Mouse (Mus musculus): Measurements from ENCODE around the gene Flrt1. TPM values are rescaled to one million over a fixed set of nuclear protein-coding genes. Genes with fewer than 3 reads are reported as not detected.
"Not testable (repeated sequence)": the region's sequence is repeated elsewhere in the genome, so short reads cannot be mapped to it uniquely, and the experiment has no call there.

The Flrt1 gene
- polyA plus RNA-seq, 1 experiment from 2014 or later, result 0.17 TPM

DNA sequence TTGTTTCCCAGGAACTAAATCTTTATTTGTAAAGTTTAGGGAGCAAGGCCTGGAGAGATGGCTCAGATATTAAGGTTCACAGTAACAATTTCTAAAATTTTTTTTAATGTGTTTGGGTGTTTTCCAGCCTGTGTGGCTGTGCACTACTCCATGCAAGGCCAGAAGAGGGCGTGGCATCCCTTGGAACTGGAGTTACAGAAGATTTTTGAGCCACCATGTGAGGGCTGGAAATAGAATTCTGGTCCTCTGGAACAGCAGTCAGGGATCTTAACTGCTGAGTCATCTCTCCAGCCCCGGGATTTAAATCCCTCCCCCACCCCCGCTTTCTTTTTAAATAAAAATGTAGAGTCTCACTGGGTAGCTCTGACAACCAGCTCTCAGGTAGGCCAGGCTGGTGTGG lies 50.4 kb downstream of the Flrt1 start:
- ATAC-seq (ENCODE audit: insufficient read depth), result no peak
- no peak overlapping the region for H3K9ac ChIP-seq
- H3K36me3 ChIP-seq (replicated peaks), result no peaks in the 10 kb centered on the region
- H3K4me1 ChIP-seq (replicated peaks), result peaks cover 36% of the 10 kb centered on the region
- 32% methylated on average over 3 of the region's 3 CpGs for WGBS (ENCODE audit: insufficient replicate concordance)
- H3K27ac ChIP-seq (replicated peaks), result no peak overlapping the region
- no peaks in the 10 kb centered on the region for H3K9me3 ChIP-seq (replicated peaks)
- no peak overlapping the region for H3K4me3 ChIP-seq (replicated peaks)
- H3K27me3 ChIP-seq, result no peaks in the 10 kb centered on the region
- H3K4me2 ChIP-seq, result no peak overlapping the region

DNA sequence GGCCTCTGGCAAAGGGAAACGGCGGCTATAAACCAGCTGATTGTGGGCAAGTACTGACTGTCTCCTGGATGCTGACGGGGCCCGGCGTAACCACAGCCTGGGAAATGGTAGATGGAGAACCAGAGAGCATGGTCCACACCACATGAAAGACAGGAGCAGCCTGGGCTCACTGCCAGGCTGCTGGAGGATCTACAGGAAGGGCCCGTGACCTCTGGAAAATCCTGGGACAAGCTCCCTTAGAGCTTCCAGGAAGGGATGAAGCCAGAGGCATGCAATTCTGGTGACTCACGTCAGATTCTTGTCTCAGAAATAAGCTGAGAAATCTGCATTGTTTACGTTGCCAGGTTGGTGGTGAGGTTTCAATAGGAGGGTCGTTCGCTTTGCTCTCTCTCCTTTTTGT lies 50.8 kb downstream of the Flrt1 start:
- H3K27ac ChIP-seq (replicated peaks), result no peak overlapping the region
- 62% methylated on average over 10 of the region's 10 CpGs for WGBS (ENCODE audit: insufficient replicate concordance)
- peaks cover 36% of the 10 kb centered on the region for H3K4me1 ChIP-seq (replicated peaks)
- H3K4me2 ChIP-seq, result no peak overlapping the region
- H3K9me3 ChIP-seq (replicated peaks), result no peaks in the 10 kb centered on the region
- no peak for ATAC-seq (ENCODE audit: insufficient read depth)
- H3K36me3 ChIP-seq (replicated peaks), result no peaks in the 10 kb centered on the region
- no peak overlapping the region for H3K9ac ChIP-seq
- no peaks in the 10 kb centered on the region for H3K27me3 ChIP-seq
- no peak overlapping the region for H3K4me3 ChIP-seq (replicated peaks)

DNA sequence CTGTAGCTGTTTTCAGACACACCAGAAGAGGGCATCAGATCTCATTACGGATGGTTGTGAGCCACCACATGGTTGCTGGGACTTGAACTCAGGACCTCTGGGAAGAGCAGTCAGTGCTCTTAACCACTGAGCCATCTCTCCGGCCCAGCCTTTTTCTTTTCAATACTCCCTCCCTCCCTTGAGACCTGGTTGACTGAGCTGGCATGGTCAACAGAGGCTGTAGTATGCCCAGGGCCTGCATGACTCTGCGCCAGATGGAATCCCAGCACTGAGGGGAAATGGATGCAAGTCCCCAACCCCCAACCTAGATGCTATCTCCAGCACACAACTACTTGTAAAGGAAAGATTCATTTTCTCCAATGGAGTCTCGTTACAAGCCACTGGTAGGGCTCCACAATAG lies 52.1 kb downstream of the Flrt1 start:
- H3K27me3 ChIP-seq; ATAC-seq (ENCODE audit: insufficient read depth); H3K9me3 ChIP-seq (replicated peaks); H3K4me2 ChIP-seq; H3K36me3 ChIP-seq (replicated peaks); H3K4me3 ChIP-seq (replicated peaks); H3K9ac ChIP-seq; H3K27ac ChIP-seq (replicated peaks): not testable (repeated sequence)
- H3K4me1 ChIP-seq (replicated peaks), result peaks cover 34% of the 10 kb centered on the region
- 69% methylated on average over 4 of the region's 4 CpGs for WGBS (ENCODE audit: insufficient replicate concordance)

DNA sequence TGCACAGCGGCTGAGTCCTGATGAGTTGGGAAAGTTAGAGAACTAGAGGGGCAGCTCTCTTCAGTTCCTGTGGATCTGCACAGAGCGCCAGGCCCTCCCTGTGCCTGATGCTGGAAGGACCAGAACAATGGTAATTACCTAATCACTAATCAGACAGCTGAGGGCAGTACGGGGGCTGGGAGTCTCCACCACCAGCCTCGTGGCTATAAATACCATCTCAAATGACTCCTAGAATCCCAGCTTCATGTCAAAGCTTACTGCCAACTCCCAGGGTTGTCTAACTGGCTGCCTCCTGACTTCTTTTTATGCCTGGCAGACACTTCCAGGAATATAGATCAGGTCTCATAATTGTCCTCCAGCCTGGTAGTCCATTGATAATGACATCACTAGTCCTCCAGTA lies 60.8 kb downstream of the Flrt1 start:
- WGBS (ENCODE audit: insufficient replicate concordance), result 49% methylated on average over 4 of the region's 4 CpGs
- Histone ChIP-seq H3K4me3 (replicated peaks) (no peak overlapping the region), H3K36me3 (replicated peaks) (no peaks in the 10 kb centered on the region), H3K4me2 (no peak overlapping the region), H3K27ac (replicated peaks) (no peak overlapping the region), H3K9me3 (replicated peaks) (no peaks in the 10 kb centered on the region), H3K27me3 (no peaks in the 10 kb centered on the region), H3K9ac (no peak overlapping the region), H3K4me1 (replicated peaks) (peaks cover 11% of the 10 kb centered on the region)
- no peak for ATAC-seq (ENCODE audit: insufficient read depth)

DNA sequence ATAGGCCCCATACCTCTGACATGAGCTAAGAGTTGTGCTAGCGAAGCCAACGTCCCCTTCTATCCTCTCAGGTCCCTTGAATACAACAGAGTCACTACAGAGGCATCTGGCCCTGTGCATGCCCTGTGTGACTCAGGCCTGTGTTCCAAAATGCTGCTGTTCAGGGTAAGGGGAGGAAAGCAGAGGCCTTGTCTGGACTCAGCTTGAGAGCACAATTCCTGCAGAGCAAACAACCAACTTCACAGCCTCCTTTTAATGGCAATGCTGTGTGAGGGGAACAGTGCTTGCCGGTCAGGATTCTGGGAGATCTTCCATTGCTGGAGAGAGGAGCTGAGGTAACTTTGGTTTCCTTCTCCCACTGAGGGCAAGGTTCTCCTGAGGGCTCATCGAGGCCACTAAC lies 61.2 kb downstream of the Flrt1 start:
- WGBS (ENCODE audit: insufficient replicate concordance), result 63% methylated on average over 4 of the region's 4 CpGs
- no peak overlapping the region for H3K9ac ChIP-seq

More for the DNA sequence above, 61.2 kb downstream of the Flrt1 start:
- Histone ChIP-seq H3K4me1 (replicated peaks) (peaks cover 11% of the 10 kb centered on the region), H3K4me3 (replicated peaks) (no peak overlapping the region), H3K9me3 (replicated peaks) (no peaks in the 10 kb centered on the region), H3K27me3 (no peaks in the 10 kb centered on the region), H3K36me3 (replicated peaks) (no peaks in the 10 kb centered on the region), H3K4me2 (no peak overlapping the region), H3K27ac (replicated peaks) (no peak overlapping the region)
- ATAC-seq (ENCODE audit: insufficient read depth), result no peak

Other genes with a start within 250 kb of the Flrt1 start
- gene Ccdc88b, start 247.5 kb downstream of the Flrt1 start, polyA plus RNA-seq (2015; fragmentation: Nextera tagmentation; extraction: Ambion mirVana), result 2.5 and 2.8 TPM in 2 replicates
- 59.7 and 67.9 TPM in 2 replicates for gene Trmt112, start 196.0 kb downstream of the Flrt1 start, polyA plus RNA-seq (2015; fragmentation: Nextera tagmentation; extraction: Ambion mirVana)
- 144 and 151 TPM in 2 replicates for gene Prdx5, start 195.6 kb downstream of the Flrt1 start, polyA plus RNA-seq (2015; fragmentation: Nextera tagmentation; extraction: Ambion mirVana)
- gene Esrra, start 183.9 kb downstream of the Flrt1 start, polyA plus RNA-seq (2015; fragmentation: Nextera tagmentation; extraction: Ambion mirVana), result 3.8 and 4.9 TPM in 2 replicates
- gene Catsperz, start 180.3 kb downstream of the Flrt1 start, polyA plus RNA-seq (2015; fragmentation: Nextera tagmentation; extraction: Ambion mirVana), result 0.24 and 0.59 TPM in 2 replicates
- gene Kcnk4, start 171.2 kb downstream of the Flrt1 start, polyA plus RNA-seq (2015; fragmentation: Nextera tagmentation; extraction: Ambion mirVana), result 0.08 TPM in 1 of 2 replicates, not detected in the other
- 25.5 and 26.1 TPM in 2 replicates for gene Bad, start 163.9 kb downstream of the Flrt1 start, polyA plus RNA-seq (2015; fragmentation: Nextera tagmentation; extraction: Ambion mirVana)
- 7.4 TPM in 2 replicates for gene Gpr137, start 163.2 kb downstream of the Flrt1 start, polyA plus RNA-seq (2015; fragmentation: Nextera tagmentation; extraction: Ambion mirVana)
- 51.4 and 55.8 TPM in 2 replicates for gene Ppp1r14b, start 130.8 kb downstream of the Flrt1 start, polyA plus RNA-seq (2015; fragmentation: Nextera tagmentation; extraction: Ambion mirVana)
- 5.9 and 6.8 TPM in 2 replicates for gene Plcb3, start 129.3 kb downstream of the Flrt1 start, polyA plus RNA-seq (2015; fragmentation: Nextera tagmentation; extraction: Ambion mirVana)
- 88.3 and 101 TPM in 2 replicates for gene Fkbp2, start 125.2 kb downstream of the Flrt1 start, polyA plus RNA-seq (2015; fragmentation: Nextera tagmentation; extraction: Ambion mirVana)
- gene Vegfb, start 118.1 kb downstream of the Flrt1 start, polyA plus RNA-seq (2015; fragmentation: Nextera tagmentation; extraction: Ambion mirVana), result 15.5 and 15.6 TPM in 2 replicates
- 10.2 and 10.9 TPM in 2 replicates for gene Dnajc4, start 113.2 kb downstream of the Flrt1 start, polyA plus RNA-seq (2015; fragmentation: Nextera tagmentation; extraction: Ambion mirVana)
- 9.5 and 10.4 TPM in 2 replicates for gene Nudt22, start 109.6 kb downstream of the Flrt1 start, polyA plus RNA-seq (2015; fragmentation: Nextera tagmentation; extraction: Ambion mirVana)
- gene Trpt1, start 109.6 kb downstream of the Flrt1 start, polyA plus RNA-seq (2015; fragmentation: Nextera tagmentation; extraction: Ambion mirVana), result 1.6 and 2.3 TPM in 2 replicates
- gene Fermt3, start 86.3 kb downstream of the Flrt1 start, polyA plus RNA-seq (2015; fragmentation: Nextera tagmentation; extraction: Ambion mirVana), result 105 and 118 TPM in 2 replicates
- 116 and 121 TPM in 2 replicates for gene Stip1, start 65.8 kb downstream of the Flrt1 start, polyA plus RNA-seq (2015; fragmentation: Nextera tagmentation; extraction: Ambion mirVana)
- gene Macrod1, start 48.9 kb downstream of the Flrt1 start, polyA plus RNA-seq (2015; fragmentation: Nextera tagmentation; extraction: Ambion mirVana), result 5.6 and 6.2 TPM in 2 replicates
- 53.7 and 58.4 TPM in 2 replicates for gene Otub1, start 100.6 kb upstream of the Flrt1 start, polyA plus RNA-seq (2015; fragmentation: Nextera tagmentation; extraction: Ambion mirVana)
- gene Cox8a, start 111.9 kb upstream of the Flrt1 start, polyA plus RNA-seq (2015; fragmentation: Nextera tagmentation; extraction: Ambion mirVana), result 485 and 535 TPM in 2 replicates
- 25.0 and 25.4 TPM in 2 replicates for gene Naa40, start 135.5 kb upstream of the Flrt1 start, polyA plus RNA-seq (2015; fragmentation: Nextera tagmentation; extraction: Ambion mirVana)
- gene Rcor2, start 161.6 kb upstream of the Flrt1 start, polyA plus RNA-seq (2015; fragmentation: Nextera tagmentation; extraction: Ambion mirVana), result 1.1 and 1.3 TPM in 2 replicates
- gene Mark2, start 236.1 kb upstream of the Flrt1 start, polyA plus RNA-seq (2015; fragmentation: Nextera tagmentation; extraction: Ambion mirVana), result 20.0 and 24.4 TPM in 2 replicates

Measured in liver, embryonic 15.5 days (tissue).